Mouse (Mus musculus): ENCODE data around the gene Slc7a14. TPM values are rescaled to one million over a fixed set of nuclear protein-coding genes. Genes with fewer than 3 reads are reported as not detected.

Slc7a14 gene
- 0.03 TPM for polyA plus RNA-seq (2015; fragmentation: Illumina TruSeq; extraction: RNeasy Lipid Tissue Mini Kit (QIAGEN cat#74804); ENCODE audit: insufficient read depth, low replicate concordance)

DNA sequence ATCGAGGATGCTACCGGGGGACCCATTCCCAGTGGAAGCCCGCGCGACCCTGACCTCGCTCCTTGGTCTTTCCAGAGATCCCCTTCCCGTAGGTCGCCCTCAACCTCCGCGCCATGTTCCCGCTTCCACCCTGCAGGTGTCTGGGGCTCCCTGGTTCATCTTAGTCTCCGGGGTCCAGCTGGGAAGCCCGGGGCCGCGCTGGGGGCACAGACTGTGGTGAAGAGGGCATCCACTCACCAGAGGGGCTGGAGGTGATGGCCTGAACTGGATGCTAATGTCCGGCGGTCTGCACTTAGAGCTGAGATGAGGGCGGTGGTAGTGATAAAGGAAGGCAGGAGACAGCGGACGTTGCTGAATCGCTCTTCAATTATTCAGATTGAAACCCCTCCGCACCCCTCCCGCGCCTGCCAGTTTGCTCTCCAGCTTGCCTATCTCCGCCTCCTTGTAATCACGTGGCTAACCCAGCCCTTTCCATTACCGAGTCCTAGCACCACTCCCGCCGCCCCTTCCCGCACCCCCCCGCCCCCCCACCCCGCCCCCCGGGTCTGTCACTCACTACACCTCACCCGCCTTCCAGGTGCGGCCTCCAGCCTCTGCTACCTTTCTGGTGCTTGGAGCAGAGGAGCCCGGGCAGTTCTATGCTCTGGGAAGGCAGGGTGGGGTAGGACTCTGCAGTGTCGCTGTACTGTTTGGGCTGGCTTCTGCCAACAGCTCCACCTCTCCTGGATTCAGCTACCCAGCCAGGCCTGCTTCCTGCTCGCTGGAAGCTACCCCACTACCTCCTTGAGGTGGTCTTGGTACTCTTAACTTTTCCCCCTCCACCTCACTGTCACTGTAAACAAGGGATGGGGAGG lies at the start of gene Slc7a14:
Gene Slc7a14 (minus strand): TSS at position 445 of the 854 bp plus-strand sequence.

Other genes starting within 250 kb of the Slc7a14 start
- 46.7 TPM for gene Skil, start 215.3 kb downstream of the Slc7a14 start, polyA plus RNA-seq (2015; fragmentation: Illumina TruSeq; extraction: RNeasy Lipid Tissue Mini Kit (QIAGEN cat#74804); ENCODE audit: insufficient read depth, low replicate concordance)
- not detected for gene Cldn11, start 160.5 kb downstream of the Slc7a14 start, polyA plus RNA-seq (2015; fragmentation: Illumina TruSeq; extraction: RNeasy Lipid Tissue Mini Kit (QIAGEN cat#74804); ENCODE audit: insufficient read depth, low replicate concordance)